In the genomic region with DNA sequence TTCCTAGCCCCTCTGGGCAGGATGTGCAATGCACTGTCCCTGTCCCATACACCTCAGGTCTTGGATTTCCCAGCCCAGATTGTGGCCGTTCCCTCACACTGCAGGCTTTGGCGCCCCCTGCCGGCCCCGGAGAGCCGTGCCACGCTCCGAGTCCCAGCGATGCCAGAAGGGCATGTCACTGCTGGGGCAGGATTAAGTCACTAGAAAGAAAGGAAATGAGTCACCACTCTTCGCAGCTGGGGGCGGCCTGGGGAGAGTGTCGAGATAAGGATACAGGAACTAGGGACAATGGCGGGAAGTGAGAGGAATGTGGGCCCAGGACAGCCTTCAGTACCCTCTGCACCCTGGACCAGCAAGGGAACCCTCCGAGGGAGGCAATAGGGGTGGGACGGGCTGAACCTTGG, we compare ENCODE assay signal across 8 mouse cellular contexts. TPM values are rescaled to one million over a fixed set of nuclear protein-coding genes. Genes with fewer than 3 reads are reported as not detected.
DNase-seq lines count a peak whose midpoint lies in the region; ATAC-seq and TF ChIP-seq lines count a peak whose summit lies in the region.

No protein-coding gene starts in this region.

- DNase-seq in A20 (ENCODE audit: low read depth, low spot score) (peak; percentile 74), liver (peak; percentile 85)
- peak; percentile 84 to 86 for DNase-seq in monocyte, adult 2 months (ENCODE audit: low read depth in 1 of 2, low spot score in 2 of 2)
- peak; percentile 71 to 84 for DNase-seq in spleen, postnatal 14 days (ENCODE audit: low spot score in 2 of 2)

- H3K9me3 ChIP-seq in embryonic facial prominence, embryonic 15.5 days (replicated peaks): no peaks in the 10 kb centered on the region
- no peaks in the 10 kb centered on the region for H3K9me3 ChIP-seq in heart, embryonic 11.5 days (replicated peaks; ENCODE audit: control insufficient read depth, low read length)
- no peaks in the 10 kb centered on the region; the same call in 1 of the 2 replicates for H3K9me3 ChIP-seq in kidney, embryonic 16.5 days (ENCODE audit: low read length)

- peak; percentile 90 for TF ChIP-seq CTCF in bone marrow, adult 2 months (IDR thresholded peaks at IDR 0.05; ENCODE audit: control insufficient read depth, insufficient read depth, low read length)

- no peak overlapping the region for H3K9ac ChIP-seq in embryonic facial prominence, embryonic 15.5 days
- H3K9ac ChIP-seq in heart, embryonic 11.5 days (ENCODE audit: low read depth, low read length): no peak overlapping the region
- H3K9ac ChIP-seq in kidney, embryonic 16.5 days (replicated peaks; ENCODE audit: low read length): no peak overlapping the region

- H3K27ac ChIP-seq in bone marrow, adult 2 months (ENCODE audit: control insufficient read depth, insufficient read depth, low read depth, low read length, poor library complexity): no peak overlapping the region
- no peak overlapping the region for H3K27ac ChIP-seq in embryonic facial prominence, embryonic 15.5 days (replicated peaks)
- H3K27ac ChIP-seq in heart, embryonic 11.5 days (ENCODE audit: low read depth, low read length): peak overlapping the region; percentile 80
- H3K27ac ChIP-seq in kidney, embryonic 16.5 days (ENCODE audit: low read length): peak overlapping the region; percentile 69

- H3K4me1 ChIP-seq in bone marrow, adult 2 months (ENCODE audit: control insufficient read depth, insufficient read depth, low read length): no peaks in the 10 kb centered on the region
- H3K4me1 ChIP-seq in embryonic facial prominence, embryonic 15.5 days: peaks cover 4% of the 10 kb centered on the region
- H3K4me1 ChIP-seq in heart, embryonic 11.5 days (ENCODE audit: control insufficient read depth, insufficient read depth, low read length): peaks cover 4% of the 10 kb centered on the region; the same call in 1 of the 2 replicates
- no peaks in the 10 kb centered on the region for H3K4me1 ChIP-seq in kidney, embryonic 16.5 days (ENCODE audit: insufficient read depth, low read length)

- H3K27me3 ChIP-seq in embryonic facial prominence, embryonic 15.5 days: no peaks in the 10 kb centered on the region
- no peaks in the 10 kb centered on the region for H3K27me3 ChIP-seq in heart, embryonic 11.5 days (ENCODE audit: control insufficient read depth, insufficient read depth, low read length)
- H3K27me3 ChIP-seq in kidney, embryonic 16.5 days (ENCODE audit: insufficient read depth, low read length): no peaks in the 10 kb centered on the region

- ATAC-seq in embryonic facial prominence, embryonic 15.5 days (ENCODE audit: insufficient number of reproducible peaks, low FRiP score, low TSS enrichment, low read depth): peak; percentile 84
- peak; percentile 80 for ATAC-seq in heart, embryonic 11.5 days (replicated peaks; ENCODE audit: insufficient number of reproducible peaks, low FRiP score, low TSS enrichment)
- ATAC-seq in kidney, embryonic 16.5 days (ENCODE audit: low FRiP score, low TSS enrichment): peak; percentile 92

- TF ChIP-seq POLR2A in bone marrow, adult 2 months (IDR thresholded peaks at IDR 0.05; ENCODE audit: borderline replicate concordance, control insufficient read depth, low read depth, low read length): no peak

- no peak overlapping the region for H3K4me3 ChIP-seq in bone marrow, adult 2 months (replicated peaks; ENCODE audit: control insufficient read depth, low read depth, low read length)
- H3K4me3 ChIP-seq in embryonic facial prominence, embryonic 15.5 days (replicated peaks): no peak overlapping the region
- no peak overlapping the region for H3K4me3 ChIP-seq in heart, embryonic 11.5 days (ENCODE audit: low read depth, low read length)
- no peak overlapping the region for H3K4me3 ChIP-seq in kidney, embryonic 16.5 days (ENCODE audit: low read length)

- H3K36me3 ChIP-seq in embryonic facial prominence, embryonic 15.5 days: no peaks in the 10 kb centered on the region
- no peaks in the 10 kb centered on the region for H3K36me3 ChIP-seq in heart, embryonic 11.5 days (ENCODE audit: control insufficient read depth, insufficient read depth, low read length)
- H3K36me3 ChIP-seq in kidney, embryonic 16.5 days (ENCODE audit: insufficient read depth, low read length): no peaks in the 10 kb centered on the region

- no peak overlapping the region for H3K4me2 ChIP-seq in embryonic facial prominence, embryonic 15.5 days (replicated peaks)
- 0 out of 2 replicates have a peak overlapping the region, but pooled peaks have one; percentile 8 for H3K4me2 ChIP-seq in heart, embryonic 11.5 days
- no peak overlapping the region for H3K4me2 ChIP-seq in kidney, embryonic 16.5 days (replicated peaks; ENCODE audit: low read depth, low read length)

- 9% methylated on average over 14 of the region's 14 CpGs for WGBS in bone marrow, adult 2 months
- whole genome bisulfite sequencing in embryonic facial prominence, embryonic 15.5 days: 10% methylated on average over 14 of the region's 14 CpGs
- WGBS in heart, embryonic 11.5 days (ENCODE audit: insufficient replicate concordance): 8% methylated on average over 14 of the region's 14 CpGs
- 9% methylated on average over 14 of the region's 14 CpGs for WGBS in kidney, embryonic 16.5 days

RNA-seq across cellular contexts. Expression of a gene that starts 40.5 kb away (rescaled TPM):
- 22.8 and 53.1 TPM in 2 replicates for polyA plus RNA-seq in bone marrow, adult 2 months (2011; ENCODE audit: insufficient read depth, insufficient read length, low replicate concordance, missing spikeins)
- polyA plus RNA-seq in embryonic facial prominence, embryonic 15.5 days (2015; fragmentation: Nextera tagmentation; extraction: Ambion mirVana): 208 and 233 TPM in 2 replicates
- 196 and 230 TPM in 2 replicates for polyA plus RNA-seq in heart, embryonic 11.5 days (2014; fragmentation: Nextera tagmentation; extraction: Ambion mirVana)
- 366 and 377 TPM in 2 replicates for polyA plus RNA-seq in kidney, embryonic 16.5 days (2015; fragmentation: Nextera tagmentation; extraction: Ambion mirVana)

Comparison
In these comparisons a context has a peak if more than half of its experiments do, and no peak if none do; other contexts are left out.
1. H3K27ac ChIP-seq: peak in heart, embryonic 11.5 days (single experiment) and kidney, embryonic 16.5 days (single experiment); none in bone marrow, adult 2 months (single experiment) and embryonic facial prominence, embryonic 15.5 days (single experiment).
2. Peak in every context shown above with its lines, with median percentiles within 50 percentile points of each other: DNase-seq and ATAC-seq.